Mouse (Mus musculus): ENCODE results near the gene Sox2. TPM values are rescaled to one million over a fixed set of nuclear protein-coding genes. Genes with fewer than 3 reads are reported as not detected.

The Sox2 gene
- polyA plus RNA-seq, 1 experiment: not detected

- H3K4me1 ChIP-seq (ENCODE audit: control insufficient read depth, insufficient read depth, low read length): no peaks in the 10 kb centered on the region
- TF ChIP-seq CTCF (IDR thresholded peaks at IDR 0.05; ENCODE audit: low read depth, low read length) (no peak), POLR2A (IDR thresholded peaks at IDR 0.05; ENCODE audit: borderline replicate concordance, low read depth, low read length) (no peak)
- H3K27ac ChIP-seq (ENCODE audit: insufficient read depth, low read depth, low read length): no peak overlapping the region
- no peak overlapping the region for H3K4me3 ChIP-seq (ENCODE audit: insufficient read depth, low read length)
Measured at GRCm38 (mm10) chr3:34652616-34653015, 2.4 kb downstream of the Sox2 start.

GRCm38 (mm10) chr3:34653235-34653976, 3.2 kb downstream of the Sox2 start:
- TF ChIP-seq CTCF (IDR thresholded peaks at IDR 0.05; ENCODE audit: low read depth, low read length) (no peak), POLR2A (IDR thresholded peaks at IDR 0.05; ENCODE audit: borderline replicate concordance, low read depth, low read length) (no peak)
- Histone ChIP-seq H3K4me1 (ENCODE audit: control insufficient read depth, insufficient read depth, low read length) (no peaks in the 10 kb centered on the region), H3K4me3 (ENCODE audit: insufficient read depth, low read length) (no peak overlapping the region), H3K27ac (ENCODE audit: insufficient read depth, low read depth, low read length) (no peak overlapping the region)

- H3K4me1 ChIP-seq (ENCODE audit: control insufficient read depth, insufficient read depth, low read length): no peaks in the 10 kb centered on the region
- no peak overlapping the region for H3K27ac ChIP-seq (ENCODE audit: insufficient read depth, low read depth, low read length)
- TF ChIP-seq CTCF (IDR thresholded peaks at IDR 0.05; ENCODE audit: low read depth, low read length) (no peak), POLR2A (IDR thresholded peaks at IDR 0.05; ENCODE audit: borderline replicate concordance, low read depth, low read length) (no peak)
- no peak overlapping the region for H3K4me3 ChIP-seq (ENCODE audit: insufficient read depth, low read length)
Measured at GRCm38 (mm10) chr3:34653977-34654500, 3.8 kb downstream of the Sox2 start.

GRCm38 (mm10) chr3:34654781-34655180, 4.6 kb downstream of the Sox2 start:
- Histone ChIP-seq H3K27ac (ENCODE audit: insufficient read depth, low read depth, low read length) (no peak overlapping the region), H3K4me3 (ENCODE audit: insufficient read depth, low read length) (no peak overlapping the region), H3K4me1 (ENCODE audit: control insufficient read depth, insufficient read depth, low read length) (no peaks in the 10 kb centered on the region)
- no peak for TF ChIP-seq POLR2A (IDR thresholded peaks at IDR 0.05; ENCODE audit: borderline replicate concordance, low read depth, low read length)

DNA sequence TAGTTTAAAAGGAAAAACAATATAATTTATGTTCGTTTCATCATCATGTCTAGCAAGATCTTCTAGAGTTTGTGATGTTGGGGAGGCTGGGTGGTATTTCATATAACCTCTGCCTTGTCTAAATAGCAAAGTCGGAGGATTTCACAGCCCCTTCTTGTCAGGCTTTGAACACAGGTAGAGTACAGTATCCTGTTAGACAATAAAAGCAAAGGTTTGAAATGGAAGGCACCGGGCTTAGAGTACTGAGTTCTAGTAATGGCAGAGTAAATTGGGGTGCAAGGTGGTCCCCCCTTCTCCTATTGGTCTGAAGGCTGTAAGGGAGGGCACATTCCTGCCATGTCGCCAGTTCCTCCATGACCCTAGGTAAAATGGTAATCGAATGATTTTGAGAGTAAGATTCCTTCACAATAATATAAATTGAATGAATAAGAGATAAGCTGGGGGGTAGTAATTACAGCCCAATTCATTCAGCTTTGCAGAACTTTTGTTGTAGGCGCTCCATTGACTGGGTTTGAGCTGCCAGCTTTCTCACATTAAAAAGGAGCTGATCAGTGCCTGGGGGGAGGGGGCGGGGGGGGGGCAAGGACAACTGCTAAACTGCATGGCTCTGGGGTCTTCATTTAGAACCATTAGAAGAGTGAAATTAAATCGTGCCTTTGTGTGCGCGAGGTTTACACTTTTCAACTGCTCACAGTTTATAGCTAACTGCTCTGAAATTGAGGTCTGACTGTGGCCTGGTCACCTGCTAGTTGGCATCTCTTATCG, 5.3 kb downstream of the Sox2 start:
- Histone ChIP-seq H3K27ac (ENCODE audit: insufficient read depth, low read depth, low read length) (no peak overlapping the region), H3K4me3 (ENCODE audit: insufficient read depth, low read length) (no peak overlapping the region), H3K4me1 (ENCODE audit: control insufficient read depth, insufficient read depth, low read length) (no peaks in the 10 kb centered on the region)
- TF ChIP-seq CTCF (IDR thresholded peaks at IDR 0.05; ENCODE audit: low read depth, low read length) (no peak), POLR2A (IDR thresholded peaks at IDR 0.05; ENCODE audit: borderline replicate concordance, low read depth, low read length) (no peak)

- H3K27ac ChIP-seq (ENCODE audit: insufficient read depth, low read depth, low read length): no peak overlapping the region
- no peaks in the 10 kb centered on the region for H3K4me1 ChIP-seq (ENCODE audit: control insufficient read depth, insufficient read depth, low read length)
- TF ChIP-seq CTCF (IDR thresholded peaks at IDR 0.05; ENCODE audit: low read depth, low read length) (no peak), POLR2A (IDR thresholded peaks at IDR 0.05; ENCODE audit: borderline replicate concordance, low read depth, low read length) (no peak)
- no peak overlapping the region for H3K4me3 ChIP-seq (ENCODE audit: insufficient read depth, low read length)
Measured at GRCm38 (mm10) chr3:34656153-34656552, 5.9 kb downstream of the Sox2 start.

DNA sequence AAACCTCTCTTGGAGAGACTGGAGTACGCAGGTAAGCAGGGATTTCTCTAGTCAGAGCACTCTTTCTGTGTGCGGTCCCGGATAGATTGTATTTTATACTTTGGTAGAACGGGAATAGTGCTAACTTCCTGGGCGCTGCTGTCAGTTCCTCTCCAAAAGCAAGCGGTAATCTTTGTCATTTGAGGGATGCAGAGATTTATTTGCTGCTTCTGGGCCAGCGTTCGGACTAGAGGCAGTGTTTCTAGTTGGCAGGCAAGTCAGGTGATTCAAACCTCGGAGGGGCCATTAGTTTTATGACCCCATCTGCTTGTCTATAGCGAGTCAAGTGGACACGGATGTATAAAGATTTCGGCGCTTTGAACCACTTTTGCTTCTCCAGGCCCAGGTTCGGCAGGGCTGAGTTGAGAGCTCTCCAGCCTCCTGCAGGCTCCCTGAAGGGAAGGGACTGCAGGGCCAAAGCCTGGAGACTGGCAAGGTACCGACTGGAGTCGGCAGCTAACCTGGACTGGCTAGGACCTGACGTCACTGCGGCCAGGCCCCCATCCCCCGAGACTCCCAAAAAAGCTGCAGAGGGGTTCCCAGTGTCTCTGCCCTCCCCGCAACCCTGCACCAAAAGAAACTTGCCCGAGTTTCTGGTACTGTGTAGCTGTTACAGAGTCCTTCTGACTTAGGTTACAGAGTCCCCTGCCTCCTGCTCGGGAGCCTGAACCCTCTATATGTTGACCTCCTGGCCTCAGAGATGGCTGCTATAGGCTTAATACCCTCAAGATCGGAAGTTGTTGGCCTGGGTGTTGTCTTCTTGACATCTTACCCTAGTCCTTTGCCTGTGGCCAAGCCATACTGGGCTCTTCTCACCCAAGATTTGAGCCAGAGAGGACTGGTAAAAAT, 6.9 kb downstream of the Sox2 start:
- Histone ChIP-seq H3K4me1 (ENCODE audit: control insufficient read depth, insufficient read depth, low read length) (no peaks in the 10 kb centered on the region), H3K27ac (ENCODE audit: insufficient read depth, low read depth, low read length) (no peak overlapping the region), H3K4me3 (ENCODE audit: insufficient read depth, low read length) (no peak overlapping the region)
- TF ChIP-seq POLR2A (IDR thresholded peaks at IDR 0.05; ENCODE audit: borderline replicate concordance, low read depth, low read length) (no peak), CTCF (IDR thresholded peaks at IDR 0.05; ENCODE audit: low read depth, low read length) (no peak)

GRCm38 (mm10) chr3:34657701-34658090, 7.5 kb downstream of the Sox2 start:
- Histone ChIP-seq H3K4me3 (ENCODE audit: insufficient read depth, low read length) (no peak overlapping the region), H3K27ac (ENCODE audit: insufficient read depth, low read depth, low read length) (no peak overlapping the region), H3K4me1 (ENCODE audit: control insufficient read depth, insufficient read depth, low read length) (no peaks in the 10 kb centered on the region)
- TF ChIP-seq POLR2A (IDR thresholded peaks at IDR 0.05; ENCODE audit: borderline replicate concordance, low read depth, low read length) (no peak), CTCF (IDR thresholded peaks at IDR 0.05; ENCODE audit: low read depth, low read length) (no peak)

- TF ChIP-seq POLR2A (IDR thresholded peaks at IDR 0.05; ENCODE audit: borderline replicate concordance, low read depth, low read length) (no peak), CTCF (IDR thresholded peaks at IDR 0.05; ENCODE audit: low read depth, low read length) (no peak)
- Histone ChIP-seq H3K4me3 (ENCODE audit: insufficient read depth, low read length) (no peak overlapping the region), H3K4me1 (ENCODE audit: control insufficient read depth, insufficient read depth, low read length) (0 out of 2 replicates have a peak, but pooled peaks cover under 1% of the 10 kb centered on the region), H3K27ac (ENCODE audit: insufficient read depth, low read depth, low read length) (no peak overlapping the region)
Measured at GRCm38 (mm10) chr3:34658241-34658965, 8.2 kb downstream of the Sox2 start.

Data from bone marrow macrophage, adult 2 months (primary cell).